Mouse (Mus musculus): ENCODE measurements around the gene Mex3a. TPM values are rescaled to one million over a fixed set of nuclear protein-coding genes. Genes with fewer than 3 reads are reported as not detected.

Gene Mex3a
- polyA plus RNA-seq, 1 experiment from 2014 or later, result 41.0 TPM

GRCm38 (mm10) chr3:88590246-88590645 is 58.1 kb downstream of the Mex3a start:
- 16% methylated on average over 5 of the region's 5 CpGs for WGBS
- Histone ChIP-seq H3K27ac (replicated peaks; ENCODE audit: low read depth, low read length) (peak overlapping the region; percentile 41; the same call in 1 of the 2 replicates), H3K9me3 (replicated peaks; ENCODE audit: control insufficient read depth, low read length) (no peaks in the 10 kb centered on the region), H3K4me2 (ENCODE audit: low read depth, low read length) (no peak overlapping the region), H3K4me1 (ENCODE audit: control insufficient read depth, insufficient read depth, low read length) (no peaks in the 10 kb centered on the region), H3K36me3 (replicated peaks; ENCODE audit: control insufficient read depth, insufficient read depth, low read depth, low read length) (peaks cover 11% of the 10 kb centered on the region), H3K27me3 (ENCODE audit: control insufficient read depth, insufficient read depth, low read length) (no peaks in the 10 kb centered on the region), H3K9ac (replicated peaks; ENCODE audit: low read length) (no peak overlapping the region), H3K4me3 (ENCODE audit: low read depth, low read length) (no peak overlapping the region)
- DNase-seq (ENCODE audit: low spot score), result peak; percentile 52
- ATAC-seq (replicated peaks; ENCODE audit: insufficient number of reproducible peaks, low FRiP score, low TSS enrichment, low read depth), result no peak

MicroRNA genes within 50 kb of the gene (microRNA counts, 519-probe panel; counts per million panel counts)
- not detected for microRNA mmu-miR-1905

Small RNAs within 50 kb of the gene (microRNA-seq; reads per million reads assigned to microRNA genes)
- not detected for gene Mir1905 (ENCODE audit: borderline number of aligned reads)

Other genes starting within 250 kb of the Mex3a start
- 0.36 TPM in 1 of 2 replicates, not detected in the other for gene Gm38392, start 245.2 kb upstream of the Mex3a start, polyA plus RNA-seq (2014; fragmentation: Nextera tagmentation; extraction: Ambion mirVana)
- gene Tsacc, start 235.4 kb upstream of the Mex3a start, polyA plus RNA-seq (2014; fragmentation: Nextera tagmentation; extraction: Ambion mirVana), result 9.8 and 13.1 TPM in 2 replicates
- 784 and 788 TPM in 2 replicates for gene Cct3, start 235.3 kb upstream of the Mex3a start, polyA plus RNA-seq (2014; fragmentation: Nextera tagmentation; extraction: Ambion mirVana)
- 77.9 and 87.3 TPM in 2 replicates for gene Glmp, start 207.4 kb upstream of the Mex3a start, polyA plus RNA-seq (2014; fragmentation: Nextera tagmentation; extraction: Ambion mirVana)
- gene Tmem79, start 196.2 kb upstream of the Mex3a start, polyA plus RNA-seq (2014; fragmentation: Nextera tagmentation; extraction: Ambion mirVana), result 2.1 and 2.8 TPM in 2 replicates
- 33.3 and 39.3 TPM in 2 replicates for gene Smg5, start 196.1 kb upstream of the Mex3a start, polyA plus RNA-seq (2014; fragmentation: Nextera tagmentation; extraction: Ambion mirVana)
- gene Paqr6, start 167.8 kb upstream of the Mex3a start, polyA plus RNA-seq (2014; fragmentation: Nextera tagmentation; extraction: Ambion mirVana), result 0.60 and 0.82 TPM in 2 replicates
- gene Bglap3, start 159.7 kb upstream of the Mex3a start, polyA plus RNA-seq (2014; fragmentation: Nextera tagmentation; extraction: Ambion mirVana), result 0.32 TPM in 1 of 2 replicates, not detected in the other
- not detected in 2 replicates for gene Bglap2, start 153.7 kb upstream of the Mex3a start, polyA plus RNA-seq (2014; fragmentation: Nextera tagmentation; extraction: Ambion mirVana)
- 0.57 TPM in 1 of 2 replicates, not detected in the other for gene Bglap, start 147.9 kb upstream of the Mex3a start, polyA plus RNA-seq (2014; fragmentation: Nextera tagmentation; extraction: Ambion mirVana)
- gene Pmf1, start 122.1 kb upstream of the Mex3a start, polyA plus RNA-seq (2014; fragmentation: Nextera tagmentation; extraction: Ambion mirVana), result 157 and 161 TPM in 2 replicates
- 17.1 and 19.2 TPM in 2 replicates for gene Slc25a44, start 107.3 kb upstream of the Mex3a start, polyA plus RNA-seq (2014; fragmentation: Nextera tagmentation; extraction: Ambion mirVana)
- 5.3 and 6.5 TPM in 2 replicates for gene Sema4a, start 71.2 kb upstream of the Mex3a start, polyA plus RNA-seq (2014; fragmentation: Nextera tagmentation; extraction: Ambion mirVana)
- gene Lmna, start 22.4 kb upstream of the Mex3a start, polyA plus RNA-seq (2014; fragmentation: Nextera tagmentation; extraction: Ambion mirVana), result 28.7 and 30.5 TPM in 2 replicates
- gene Rab25, start 15.9 kb downstream of the Mex3a start, polyA plus RNA-seq (2014; fragmentation: Nextera tagmentation; extraction: Ambion mirVana), result 3.7 and 4.0 TPM in 2 replicates
- 77.4 and 82.0 TPM in 2 replicates for gene Lamtor2, start 20.7 kb downstream of the Mex3a start, polyA plus RNA-seq (2014; fragmentation: Nextera tagmentation; extraction: Ambion mirVana)
- gene Ubqln4, start 21.4 kb downstream of the Mex3a start, polyA plus RNA-seq (2014; fragmentation: Nextera tagmentation; extraction: Ambion mirVana), result 62.1 and 73.3 TPM in 2 replicates
- gene Ssr2, start 43.5 kb downstream of the Mex3a start, polyA plus RNA-seq (2014; fragmentation: Nextera tagmentation; extraction: Ambion mirVana), result 184 and 201 TPM in 2 replicates
- 82.2 and 89.3 TPM in 2 replicates for gene Arhgef2, start 73.6 kb downstream of the Mex3a start, polyA plus RNA-seq (2014; fragmentation: Nextera tagmentation; extraction: Ambion mirVana)
- gene Rxfp4, start 120.7 kb downstream of the Mex3a start, polyA plus RNA-seq (2014; fragmentation: Nextera tagmentation; extraction: Ambion mirVana), result not detected in 2 replicates
- gene Khdc4, start 153.4 kb downstream of the Mex3a start, polyA plus RNA-seq (2014; fragmentation: Nextera tagmentation; extraction: Ambion mirVana), result 101 and 104 TPM in 2 replicates
- gene Rit1, start 184.4 kb downstream of the Mex3a start, polyA plus RNA-seq (2014; fragmentation: Nextera tagmentation; extraction: Ambion mirVana), result 41.4 and 41.7 TPM in 2 replicates
- gene Syt11, start 242.8 kb downstream of the Mex3a start, polyA plus RNA-seq (2014; fragmentation: Nextera tagmentation; extraction: Ambion mirVana), result 51.5 and 59.1 TPM in 2 replicates

All from embryonic facial prominence, embryonic 11.5 days (tissue).